Mouse (Mus musculus): ENCODE results near the gene Arl6ip1. TPM values are rescaled to one million over a fixed set of nuclear protein-coding genes. Genes with fewer than 3 reads are reported as not detected.

Gene Arl6ip1
- polyA plus RNA-seq (2017; shearing (Covaris generic)): 344 TPM

GRCm38 (mm10) chr7:118129430-118130041, at the start of gene Arl6ip1:
TSS of gene Arl6ip1 (minus strand) at chr7:118129662.

GRCm38 (mm10) chr7:118115877-118116568, 13.4 kb downstream of the Arl6ip1 start, which contains the start of gene Rps15a:
TSS of gene Rps15a (minus strand) at chr7:118116188.

Other genes with a start within 250 kb of the Arl6ip1 start
- 801 TPM for gene Rps15a, start 13.5 kb downstream of the Arl6ip1 start, polyA plus RNA-seq (2017; shearing (Covaris generic))
- 48.3 TPM for gene Smg1, start 114.0 kb upstream of the Arl6ip1 start, polyA plus RNA-seq (2017; shearing (Covaris generic))

Measured in effector memory CD4-positive, alpha-beta T cell, adult 5 months (primary cell).